Mouse (Mus musculus) neural tube, embryonic 12.5 days (tissue): ENCODE results near the gene Pitpnc1. TPM values are rescaled to one million over a fixed set of nuclear protein-coding genes. Genes with fewer than 3 reads are reported as not detected.

ENCODE experiments used
- ATAC-seq: fragments of 200-750 bp; cut with Nextera tagmentation; 2 replicates; pipeline ENCODE4 v1.8.0; 2017; ENCODE audit warnings: low read depth, mild to moderate bottlenecking, moderate TSS enrichment, moderate library complexity; ENCODE audit not compliant: low FRiP score
- H3K27ac ChIP-seq: fragments of 300-500 bp; sonication (generic); 2 replicates; pipeline ENCODE4 v1.5.1; 2016
- H3K27me3 ChIP-seq: fragments of 300-500 bp; sonication (generic); replicated peaks from 2 replicates; pipeline ENCODE4 v1.6.1; 2016; ENCODE audit warnings: mild to moderate bottlenecking
- H3K36me3 ChIP-seq: fragments of 300-500 bp; sonication (generic); 2 replicates; pipeline ENCODE4 v1.6.1; 2016; ENCODE audit warnings: mild to moderate bottlenecking
- H3K4me1 ChIP-seq: fragments of 300-500 bp; sonication (generic); 2 replicates; pipeline ENCODE4 v1.6.1; 2016
- H3K4me2 ChIP-seq: fragments of 300-500 bp; sonication (generic); replicated peaks from 2 replicates; pipeline ENCODE4 v1.6.1; 2016; ENCODE audit warnings: mild to moderate bottlenecking
- H3K4me3 ChIP-seq: fragments of 300-500 bp; sonication (generic); 2 replicates; pipeline ENCODE4 v1.5.1; 2016
- H3K9ac ChIP-seq: fragments of 300-500 bp; sonication (generic); 2 replicates; pipeline ENCODE4 v1.6.1; 2016; ENCODE audit warnings: mild to moderate bottlenecking
- H3K9me3 ChIP-seq: fragments of 300-500 bp; sonication (generic); 2 replicates; pipeline ENCODE4 v1.6.1; 2016; ENCODE audit warnings: mild to moderate bottlenecking
- WGBS: fragments of 180-500 bp; shearing (Covaris S2); methylation state at CpG from one replicate; pipeline ENCODE4 v1.1.7; 2016; 5-methylcytosine and 5-hydroxymethylcytosine counted together
- polyA plus RNA-seq: library from polyadenylated mRNA; unstranded; fragments of >200 nt; fragmentation: Nextera tagmentation; extraction: Ambion mirVana; gene quantifications from 2 replicates; pipeline ENCODE4 v1.2.1, GENCODE M21; 2016

The Pitpnc1 gene
- polyA plus RNA-seq, 1 experiment from 2014 or later, result 32.5 TPM

- Histone ChIP-seq H3K4me2 (no peak overlapping the region), H3K9me3 (no peaks in the 10 kb centered on the region), H3K36me3 (0 out of 2 replicates have a peak, but pooled peaks cover 8% of the 10 kb centered on the region), H3K4me1 (peaks cover 7% of the 10 kb centered on the region), H3K4me3 (no peak overlapping the region), H3K27ac (no peak overlapping the region), H3K27me3 (no peaks in the 10 kb centered on the region), H3K9ac (no peak overlapping the region)
- ATAC-seq, result no peak
- 65% methylated on average over 17 of the region's 17 CpGs for WGBS
These were observed 21.2 kb downstream of the Pitpnc1 start for GRCm38 (mm10) chr11:107449169-107449910.

GRCm38 (mm10) chr11:107447915-107448314, 22.6 kb downstream of the Pitpnc1 start:
- H3K9ac ChIP-seq, result no peak overlapping the region
- no peaks in the 10 kb centered on the region for H3K9me3 ChIP-seq
- WGBS, result 83% methylated on average over 9 of the region's 9 CpGs
- ATAC-seq, result no peak
- peaks cover 7% of the 10 kb centered on the region for H3K4me1 ChIP-seq
- H3K27ac ChIP-seq, result no peak overlapping the region
- no peak overlapping the region for H3K4me2 ChIP-seq
- H3K36me3 ChIP-seq, result no peaks in the 10 kb centered on the region
- no peak overlapping the region for H3K4me3 ChIP-seq
- no peaks in the 10 kb centered on the region for H3K27me3 ChIP-seq

GRCm38 (mm10) chr11:107447349-107447748, 23.1 kb downstream of the Pitpnc1 start:
- no peak overlapping the region for H3K9ac ChIP-seq
- no peaks in the 10 kb centered on the region for H3K36me3 ChIP-seq
- no peak overlapping the region for H3K4me2 ChIP-seq
- H3K4me1 ChIP-seq, result peaks cover 7% of the 10 kb centered on the region
- 78% methylated on average over 5 of the region's 5 CpGs for WGBS
- no peak overlapping the region for H3K27ac ChIP-seq
- no peak for ATAC-seq
- H3K27me3 ChIP-seq, result no peaks in the 10 kb centered on the region
- no peaks in the 10 kb centered on the region for H3K9me3 ChIP-seq
- no peak overlapping the region for H3K4me3 ChIP-seq

GRCm38 (mm10) chr11:107446650-107447049, 23.8 kb downstream of the Pitpnc1 start:
- H3K36me3 ChIP-seq, result no peaks in the 10 kb centered on the region
- no peak overlapping the region for H3K27ac ChIP-seq
- no peak for ATAC-seq
- no peaks in the 10 kb centered on the region for H3K9me3 ChIP-seq
- H3K9ac ChIP-seq, result no peak overlapping the region
- H3K27me3 ChIP-seq, result no peaks in the 10 kb centered on the region
- no peak overlapping the region for H3K4me3 ChIP-seq
- H3K4me2 ChIP-seq, result no peak overlapping the region
- 79% methylated on average over 6 of the region's 6 CpGs for WGBS
- H3K4me1 ChIP-seq, result peaks cover 7% of the 10 kb centered on the region

- no peak overlapping the region for H3K9ac ChIP-seq
- H3K27me3 ChIP-seq, result no peaks in the 10 kb centered on the region
- no peaks in the 10 kb centered on the region for H3K9me3 ChIP-seq
- H3K27ac ChIP-seq, result no peak overlapping the region
- H3K4me1 ChIP-seq, result peaks cover 4% of the 10 kb centered on the region
- no peak overlapping the region for H3K4me2 ChIP-seq
- no peak overlapping the region for H3K4me3 ChIP-seq
- no peaks in the 10 kb centered on the region for H3K36me3 ChIP-seq
- 94% methylated on average over 3 of the region's 3 CpGs for WGBS
- ATAC-seq, result no peak
These were observed 24.8 kb downstream of the Pitpnc1 start for GRCm38 (mm10) chr11:107445683-107446082.

GRCm38 (mm10) chr11:107443121-107444095, 27.1 kb downstream of the Pitpnc1 start:
- 82% methylated on average over 12 of the region's 12 CpGs for WGBS

GRCm38 (mm10) chr11:107441050-107441449, 29.4 kb downstream of the Pitpnc1 start:
- no peaks in the 10 kb centered on the region; the same call in 1 of the 2 replicates for H3K36me3 ChIP-seq
- 56% methylated on average over 3 of the region's 3 CpGs for WGBS

More at GRCm38 (mm10) chr11:107443121-107444095, 27.1 kb downstream of the Pitpnc1 start:
- no peak overlapping the region for H3K4me3 ChIP-seq
- 0 out of 2 replicates have a peak, but pooled peaks cover under 1% of the 10 kb centered on the region for H3K9me3 ChIP-seq
- H3K4me2 ChIP-seq, result no peak overlapping the region
- no peak for ATAC-seq
- no peaks in the 10 kb centered on the region; the same call in 1 of the 2 replicates for H3K36me3 ChIP-seq
- H3K27me3 ChIP-seq, result no peaks in the 10 kb centered on the region
- no peaks in the 10 kb centered on the region for H3K4me1 ChIP-seq
- H3K27ac ChIP-seq, result no peak overlapping the region
- H3K9ac ChIP-seq, result no peak overlapping the region

GRCm38 (mm10) chr11:107438140-107438539, 32.4 kb downstream of the Pitpnc1 start:
- Histone ChIP-seq H3K27me3 (no peaks in the 10 kb centered on the region), H3K4me2 (no peak overlapping the region), H3K9me3 (0 out of 2 replicates have a peak, but pooled peaks cover 10% of the 10 kb centered on the region), H3K4me3 (no peak overlapping the region), H3K27ac (no peak overlapping the region), H3K9ac (no peak overlapping the region), H3K36me3 (no peaks in the 10 kb centered on the region; the same call in 1 of the 2 replicates), H3K4me1 (no peaks in the 10 kb centered on the region; the same call in 1 of the 2 replicates)
- ATAC-seq, result no peak
- 88% methylated on average over 3 of the region's 3 CpGs for WGBS

More at GRCm38 (mm10) chr11:107441050-107441449, 29.4 kb downstream of the Pitpnc1 start:
- no peaks in the 10 kb centered on the region for H3K4me1 ChIP-seq
- ATAC-seq, result no peak
- no peak overlapping the region for H3K9ac ChIP-seq
- no peak overlapping the region for H3K4me2 ChIP-seq
- H3K27me3 ChIP-seq, result no peaks in the 10 kb centered on the region
- 0 out of 2 replicates have a peak, but pooled peaks cover 4% of the 10 kb centered on the region for H3K9me3 ChIP-seq
- H3K27ac ChIP-seq, result no peak overlapping the region
- H3K4me3 ChIP-seq, result no peak overlapping the region

- peaks cover 4% of the 10 kb centered on the region for H3K4me1 ChIP-seq
- ATAC-seq, result no peak
- no peaks in the 10 kb centered on the region for H3K27me3 ChIP-seq
- WGBS, result 93% methylated on average over 4 of the region's 4 CpGs
- H3K36me3 ChIP-seq, result no peaks in the 10 kb centered on the region; the same call in 1 of the 2 replicates
- H3K4me2 ChIP-seq, result no peak overlapping the region
- no peak overlapping the region for H3K9ac ChIP-seq
- 0 out of 2 replicates have a peak, but pooled peaks cover 10% of the 10 kb centered on the region for H3K9me3 ChIP-seq
- no peak overlapping the region for H3K27ac ChIP-seq
- no peak overlapping the region for H3K4me3 ChIP-seq
These were observed 32.8 kb downstream of the Pitpnc1 start for GRCm38 (mm10) chr11:107437723-107438122.

GRCm38 (mm10) chr11:107435776-107436449, 34.6 kb downstream of the Pitpnc1 start:
- ATAC-seq, result no peak
- Histone ChIP-seq H3K4me1 (peaks cover 7% of the 10 kb centered on the region), H3K27me3 (no peaks in the 10 kb centered on the region), H3K9ac (no peak overlapping the region), H3K27ac (no peak overlapping the region), H3K9me3 (0 out of 2 replicates have a peak, but pooled peaks cover 10% of the 10 kb centered on the region), H3K4me3 (no peak overlapping the region), H3K36me3 (no peaks in the 10 kb centered on the region; the same call in 1 of the 2 replicates), H3K4me2 (no peak overlapping the region)
- 91% methylated on average over 6 of the region's 6 CpGs for WGBS

- ATAC-seq, result no peak
- H3K4me1 ChIP-seq, result peaks cover 7% of the 10 kb centered on the region
- 86% methylated on average over 7 of the region's 7 CpGs for WGBS
- H3K4me3 ChIP-seq, result no peak overlapping the region
- no peak overlapping the region for H3K4me2 ChIP-seq
- H3K9ac ChIP-seq, result no peak overlapping the region
- H3K27ac ChIP-seq, result no peak overlapping the region
- no peaks in the 10 kb centered on the region for H3K36me3 ChIP-seq
- 0 out of 2 replicates have a peak, but pooled peaks cover 6% of the 10 kb centered on the region for H3K9me3 ChIP-seq
- H3K27me3 ChIP-seq, result no peaks in the 10 kb centered on the region
These were observed 39.1 kb downstream of the Pitpnc1 start for GRCm38 (mm10) chr11:107431197-107431965.
